Mouse (Mus musculus): Measurements from ENCODE around the gene Cpb1. TPM values are rescaled to one million over a fixed set of nuclear protein-coding genes. Genes with fewer than 3 reads are reported as not detected.

Cpb1 gene
- not detected in 2 replicates for polyA plus RNA-seq (2016; fragmentation: Nextera tagmentation; extraction: Ambion mirVana)

GRCm38 (mm10) chr3:20275633-20276032 lies at the start of gene Cpb1:
Gene Cpb1, minus strand, starts transcription at chr3:20275733.
- no peak for ATAC-seq (ENCODE audit: insufficient number of reproducible peaks, insufficient read depth, low FRiP score, low TSS enrichment, low read depth)
- no peak within 1 kb of the TSS for H3K4me3 ChIP-seq (replicated peaks)

GRCm38 (mm10) chr3:20317233-20317632 lies 41.7 kb upstream of the Cpb1 start:
- ATAC-seq (ENCODE audit: insufficient number of reproducible peaks, insufficient read depth, low FRiP score, low TSS enrichment, low read depth) = no peak
- H3K4me1 ChIP-seq (replicated peaks) = no peaks in the 10 kb centered on the region
- no peaks in the 10 kb centered on the region for H3K27me3 ChIP-seq
- WGBS = 45% methylated on average over 1 of the region's 1 CpGs
- H3K36me3 ChIP-seq = no peaks in the 10 kb centered on the region
- no peaks in the 10 kb centered on the region for H3K9me3 ChIP-seq
- H3K9ac ChIP-seq (replicated peaks) = no peak overlapping the region
- H3K27ac ChIP-seq = no peak overlapping the region
- H3K4me2 ChIP-seq = no peak overlapping the region
- H3K4me3 ChIP-seq (replicated peaks) = no peak overlapping the region

More at GRCm38 (mm10) chr3:20275633-20276032, at the start of gene Cpb1:
- Histone ChIP-seq H3K9ac (replicated peaks) (no peak within 1 kb of the TSS), H3K27me3 (no peaks in the 10 kb centered on the region), H3K4me1 (replicated peaks) (no peaks in the 10 kb centered on the region; the same call in 1 of the 2 replicates), H3K27ac (no peak within 1 kb of the TSS), H3K4me2 (no peak within 1 kb of the TSS), H3K9me3 (no peaks in the 10 kb centered on the region), H3K36me3 (no peaks in the 10 kb centered on the region)
- 84% methylated on average over 3 of the region's 3 CpGs for WGBS

GRCm38 (mm10) chr3:20309142-20309541 lies 33.6 kb upstream of the Cpb1 start:
- H3K4me2 ChIP-seq = no peak overlapping the region
- H3K4me1 ChIP-seq (replicated peaks) = peaks cover 3% of the 10 kb centered on the region
- H3K36me3 ChIP-seq = no peaks in the 10 kb centered on the region
- no peak for ATAC-seq (ENCODE audit: insufficient number of reproducible peaks, insufficient read depth, low FRiP score, low TSS enrichment, low read depth)
- no peak overlapping the region for H3K9ac ChIP-seq (replicated peaks)
- H3K27me3 ChIP-seq = no peaks in the 10 kb centered on the region
- 85% methylated on average over 4 of the region's 4 CpGs for WGBS
- no peaks in the 10 kb centered on the region for H3K9me3 ChIP-seq
- no peak overlapping the region for H3K27ac ChIP-seq
- no peak overlapping the region for H3K4me3 ChIP-seq (replicated peaks)

DNA sequence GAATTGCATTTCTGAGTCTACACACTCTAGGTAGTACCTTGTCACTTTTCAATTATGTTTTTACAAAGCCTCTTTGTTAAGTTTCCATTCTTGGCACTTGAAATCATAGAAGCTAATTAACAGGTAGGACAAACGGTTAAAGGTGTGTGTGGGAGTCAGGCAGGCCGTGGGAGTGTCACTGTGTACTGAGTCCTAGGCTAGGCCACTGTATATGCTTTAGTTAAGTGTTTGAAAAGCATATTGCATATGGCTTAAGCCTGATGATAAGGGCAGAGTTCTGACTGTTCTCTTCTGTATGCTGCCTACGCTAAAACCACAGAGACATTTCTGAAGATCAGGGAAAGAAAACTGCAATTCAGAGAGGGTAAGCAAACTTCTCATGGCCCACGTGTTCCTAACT lies 31.7 kb upstream of the Cpb1 start:
- H3K9ac ChIP-seq (replicated peaks) = no peak overlapping the region
- no peaks in the 10 kb centered on the region for H3K27me3 ChIP-seq
- H3K36me3 ChIP-seq = no peaks in the 10 kb centered on the region
- whole genome bisulfite sequencing = 85% methylated on average over 4 of the region's 4 CpGs
- ATAC-seq (ENCODE audit: insufficient number of reproducible peaks, insufficient read depth, low FRiP score, low TSS enrichment, low read depth) = no peak
- H3K4me3 ChIP-seq (replicated peaks) = no peak overlapping the region
- H3K4me1 ChIP-seq (replicated peaks) = peaks cover 3% of the 10 kb centered on the region
- no peaks in the 10 kb centered on the region for H3K9me3 ChIP-seq
- H3K4me2 ChIP-seq = no peak overlapping the region
- H3K27ac ChIP-seq = no peak overlapping the region

DNA sequence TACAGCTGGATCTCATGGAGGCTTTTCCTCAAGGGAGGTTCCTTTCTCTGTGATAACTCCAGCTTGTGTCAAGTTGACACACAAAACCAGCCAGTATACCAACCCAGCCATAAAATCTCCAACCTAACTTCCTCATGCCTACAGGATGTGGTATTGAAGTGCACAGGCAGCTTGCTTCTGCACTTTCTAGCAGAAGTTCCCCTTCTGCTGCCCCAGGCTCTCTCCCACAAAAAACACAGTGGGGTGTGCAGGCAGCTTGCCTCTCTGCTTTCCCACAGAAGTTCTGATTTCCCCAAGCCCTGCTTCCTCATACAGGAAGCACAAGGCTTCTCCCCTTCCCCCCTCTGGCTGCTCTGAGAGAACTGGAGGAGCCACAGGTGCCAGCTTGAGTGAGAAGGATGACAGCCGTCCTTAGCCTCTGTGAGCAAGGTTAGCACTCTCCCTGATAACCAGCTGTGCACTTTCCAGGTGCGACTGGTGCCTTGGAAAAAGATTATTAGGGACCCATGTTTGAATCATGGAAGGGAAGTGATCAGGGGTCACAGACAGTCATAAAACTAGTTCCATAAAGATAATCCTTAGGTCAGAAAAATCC lies 29.3 kb upstream of the Cpb1 start:
- Histone ChIP-seq H3K9me3 (no peaks in the 10 kb centered on the region), H3K9ac (replicated peaks) (no peak overlapping the region), H3K4me1 (replicated peaks) (peaks cover 3% of the 10 kb centered on the region), H3K4me3 (replicated peaks) (no peak overlapping the region), H3K36me3 (no peaks in the 10 kb centered on the region), H3K27me3 (no peaks in the 10 kb centered on the region), H3K4me2 (no peak overlapping the region), H3K27ac (no peak overlapping the region)
- WGBS = 45% methylated on average over 2 of the region's 2 CpGs
- ATAC-seq (ENCODE audit: insufficient number of reproducible peaks, insufficient read depth, low FRiP score, low TSS enrichment, low read depth) = no peak

- no peaks in the 10 kb centered on the region; the same call in 1 of the 2 replicates for H3K9me3 ChIP-seq
- WGBS = 87% methylated on average over 3 of the region's 3 CpGs
- H3K36me3 ChIP-seq = no peaks in the 10 kb centered on the region
- H3K9ac ChIP-seq (replicated peaks) = no peak overlapping the region
- ATAC-seq (ENCODE audit: insufficient number of reproducible peaks, insufficient read depth, low FRiP score, low TSS enrichment, low read depth) = no peak
- H3K27ac ChIP-seq = no peak overlapping the region
- no peak overlapping the region for H3K4me3 ChIP-seq (replicated peaks)
- no peaks in the 10 kb centered on the region for H3K4me1 ChIP-seq (replicated peaks)
- no peaks in the 10 kb centered on the region for H3K27me3 ChIP-seq
- no peak overlapping the region for H3K4me2 ChIP-seq
Observed at GRCm38 (mm10) chr3:20295546-20295945, 20.0 kb upstream of the Cpb1 start.

GRCm38 (mm10) chr3:20294542-20295348 lies 19.2 kb upstream of the Cpb1 start:
- 86% methylated on average over 9 of the region's 9 CpGs for WGBS
- H3K36me3 ChIP-seq = no peaks in the 10 kb centered on the region
- no peaks in the 10 kb centered on the region for H3K4me1 ChIP-seq (replicated peaks)
- ATAC-seq (ENCODE audit: insufficient number of reproducible peaks, insufficient read depth, low FRiP score, low TSS enrichment, low read depth) = no peak
- no peak overlapping the region for H3K4me3 ChIP-seq (replicated peaks)
- H3K4me2 ChIP-seq = no peak overlapping the region
- no peak overlapping the region for H3K27ac ChIP-seq
- H3K9me3 ChIP-seq = no peaks in the 10 kb centered on the region; the same call in 1 of the 2 replicates
- H3K9ac ChIP-seq (replicated peaks) = no peak overlapping the region
- H3K27me3 ChIP-seq = no peaks in the 10 kb centered on the region

DNA sequence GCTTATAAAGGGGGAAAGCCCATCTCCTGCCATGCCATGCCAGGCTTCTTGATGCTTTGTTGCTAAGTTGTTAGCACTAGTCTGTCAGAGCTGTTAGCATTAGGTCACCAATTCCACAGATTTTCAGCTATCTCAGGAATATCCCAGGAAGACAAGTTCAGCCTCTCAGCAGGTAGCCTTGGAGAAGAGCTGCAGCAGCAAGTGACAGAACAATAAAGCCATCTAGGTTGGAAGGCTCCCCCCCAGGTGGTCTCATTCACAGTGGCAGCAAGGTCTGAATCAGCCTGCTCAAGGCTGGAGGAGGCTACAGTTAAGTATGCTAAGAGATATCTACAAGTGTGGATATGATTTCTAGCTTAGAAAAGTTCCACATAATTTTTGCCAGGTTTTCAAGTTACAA lies 15.8 kb upstream of the Cpb1 start:
- no peaks in the 10 kb centered on the region for H3K4me1 ChIP-seq (replicated peaks)
- no peak for ATAC-seq (ENCODE audit: insufficient number of reproducible peaks, insufficient read depth, low FRiP score, low TSS enrichment, low read depth)

DNA sequence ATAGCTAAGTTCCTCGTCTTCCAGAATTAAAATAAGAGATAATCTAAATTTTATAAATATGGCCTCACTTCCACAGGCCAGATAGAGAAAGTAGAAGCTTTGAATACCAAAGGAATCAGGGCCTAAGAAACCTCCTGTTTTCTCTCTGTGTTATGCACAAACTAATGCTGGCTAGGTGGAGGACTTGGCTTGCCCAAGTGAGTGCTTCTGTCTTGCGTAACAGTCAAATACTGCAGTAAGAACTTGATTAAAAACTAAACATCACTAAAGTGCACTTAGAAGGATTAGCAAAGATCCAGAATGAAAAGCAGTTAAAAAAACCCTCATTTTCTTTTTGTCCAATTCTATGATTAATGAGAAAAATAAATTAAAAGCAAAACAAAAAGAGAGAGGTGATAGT lies 13.2 kb upstream of the Cpb1 start:
- 85% methylated on average over 2 of the region's 2 CpGs for WGBS
- Histone ChIP-seq H3K4me1 (replicated peaks) (no peaks in the 10 kb centered on the region), H3K9me3 (no peaks in the 10 kb centered on the region; the same call in 1 of the 2 replicates), H3K36me3 (no peaks in the 10 kb centered on the region), H3K9ac (replicated peaks) (no peak overlapping the region), H3K27me3 (no peaks in the 10 kb centered on the region), H3K4me2 (no peak overlapping the region), H3K4me3 (replicated peaks) (no peak overlapping the region), H3K27ac (no peak overlapping the region)
- no peak for ATAC-seq (ENCODE audit: insufficient number of reproducible peaks, insufficient read depth, low FRiP score, low TSS enrichment, low read depth)

More for the DNA sequence above, 15.8 kb upstream of the Cpb1 start:
- no peaks in the 10 kb centered on the region for H3K27me3 ChIP-seq
- H3K4me2 ChIP-seq = no peak overlapping the region
- H3K9ac ChIP-seq (replicated peaks) = no peak overlapping the region
- H3K27ac ChIP-seq = no peak overlapping the region
- H3K4me3 ChIP-seq (replicated peaks) = no peak overlapping the region
- H3K9me3 ChIP-seq = no peaks in the 10 kb centered on the region; the same call in 1 of the 2 replicates
- H3K36me3 ChIP-seq = no peaks in the 10 kb centered on the region

DNA sequence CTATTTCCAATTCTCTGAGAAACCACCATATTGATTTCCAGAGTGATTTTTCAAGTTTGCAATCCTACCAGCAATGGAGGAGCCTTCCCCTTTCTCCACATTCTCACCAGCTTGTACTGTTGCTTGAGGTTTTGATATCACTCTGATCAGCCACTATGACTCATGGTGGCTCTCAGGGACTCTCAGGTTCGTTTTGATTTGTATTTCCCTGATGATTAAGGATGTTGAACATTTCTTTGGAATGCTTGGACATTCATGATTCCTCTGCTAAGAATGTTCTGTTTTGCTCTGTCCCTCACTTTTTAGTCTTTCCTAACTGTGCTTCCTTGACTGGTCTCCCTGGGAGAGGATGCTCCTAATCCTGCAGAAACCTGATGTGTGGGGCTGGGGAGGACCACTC lies 6.3 kb upstream of the Cpb1 start:
- WGBS = 76% methylated on average over 1 of the region's 1 CpGs
- Histone ChIP-seq H3K9me3 (no peaks in the 10 kb centered on the region), H3K4me3 (replicated peaks) (no peak overlapping the region), H3K36me3 (no peaks in the 10 kb centered on the region), H3K4me1 (replicated peaks) (no peaks in the 10 kb centered on the region), H3K4me2 (no peak overlapping the region), H3K9ac (replicated peaks) (no peak overlapping the region), H3K27ac (no peak overlapping the region), H3K27me3 (no peaks in the 10 kb centered on the region)
- ATAC-seq (ENCODE audit: insufficient number of reproducible peaks, insufficient read depth, low FRiP score, low TSS enrichment, low read depth) = no peak

- Histone ChIP-seq H3K4me2 (no peak overlapping the region), H3K4me1 (replicated peaks) (no peaks in the 10 kb centered on the region), H3K36me3 (no peaks in the 10 kb centered on the region), H3K4me3 (replicated peaks) (no peak overlapping the region), H3K27me3 (no peaks in the 10 kb centered on the region), H3K27ac (no peak overlapping the region), H3K9ac (replicated peaks) (no peak overlapping the region), H3K9me3 (no peaks in the 10 kb centered on the region)
- ATAC-seq (ENCODE audit: insufficient number of reproducible peaks, insufficient read depth, low FRiP score, low TSS enrichment, low read depth) = no peak
- 45% methylated on average over 9 of the region's 9 CpGs for WGBS
Observed at GRCm38 (mm10) chr3:20254566-20255479, 20.7 kb downstream of the Cpb1 start.

Data from limb, embryonic 12.5 days (tissue).